Mouse (Mus musculus): Measurements from ENCODE around the gene Gpc1. TPM values are rescaled to one million over a fixed set of nuclear protein-coding genes. Genes with fewer than 3 reads are reported as not detected.
A peak's percentile ranks its signal among the peaks of the same experiment; 100 is the strongest.

The Gpc1 gene
- 100 to 1,000 TPM; 133 to 148 TPM for total RNA-seq (2021)

- peak; percentile 77 for DNase-seq
Measured at GRCm38 (mm10) chr1:92831188-92832001, at the start of gene Gpc1. Gene Gpc1, plus strand, starts transcription at chr1:92831645.

- DNase-seq = no peak
Measured at GRCm38 (mm10) chr1:92781862-92782261, 49.6 kb upstream of the Gpc1 start.

- no peak for DNase-seq
Measured at GRCm38 (mm10) chr1:92782587-92782986, 48.9 kb upstream of the Gpc1 start.

- peak; percentile 70 for DNase-seq
Measured at GRCm38 (mm10) chr1:92787221-92787620, 44.2 kb upstream of the Gpc1 start.

GRCm38 (mm10) chr1:92788049-92788448 lies 43.4 kb upstream of the Gpc1 start:
- DNase-seq = no peak

GRCm38 (mm10) chr1:92790628-92791027 lies 40.8 kb upstream of the Gpc1 start:
- DNase-seq = no peak

GRCm38 (mm10) chr1:92791070-92791831 lies 40.2 kb upstream of the Gpc1 start:
- DNase-seq = no peak

GRCm38 (mm10) chr1:92793781-92794180 lies 37.7 kb upstream of the Gpc1 start:
- no peak for DNase-seq

- no peak for DNase-seq
Measured at GRCm38 (mm10) chr1:92798425-92798824, 33.0 kb upstream of the Gpc1 start.

GRCm38 (mm10) chr1:92799653-92800052 lies 31.8 kb upstream of the Gpc1 start:
- DNase-seq = no peak

- no peak for DNase-seq
Measured at GRCm38 (mm10) chr1:92802362-92802761, 29.1 kb upstream of the Gpc1 start.

- no peak for DNase-seq
Measured at GRCm38 (mm10) chr1:92803376-92803775, 28.1 kb upstream of the Gpc1 start.

GRCm38 (mm10) chr1:92805181-92805580 lies 26.3 kb upstream of the Gpc1 start:
- no peak for DNase-seq

GRCm38 (mm10) chr1:92805836-92806235 lies 25.6 kb upstream of the Gpc1 start:
- no peak for DNase-seq

GRCm38 (mm10) chr1:92806720-92807119 lies 24.7 kb upstream of the Gpc1 start:
- DNase-seq = no peak

- no peak for DNase-seq
Measured at GRCm38 (mm10) chr1:92809621-92810020, 21.8 kb upstream of the Gpc1 start.

GRCm38 (mm10) chr1:92814319-92814718 lies 17.1 kb upstream of the Gpc1 start:
- no peak for DNase-seq

GRCm38 (mm10) chr1:92815100-92815499 lies 16.3 kb upstream of the Gpc1 start:
- no peak for DNase-seq

GRCm38 (mm10) chr1:92815756-92816294 lies 15.6 kb upstream of the Gpc1 start:
- DNase-seq = no peak

GRCm38 (mm10) chr1:92830626-92831187 lies 738 bp upstream of the Gpc1 start:
- no peak for DNase-seq

GRCm38 (mm10) chr1:92832011-92833010 lies 866 bp downstream of the Gpc1 start:
- DNase-seq = peak; percentile 75

Data from heart, postnatal 4 days (tissue).